Mouse (Mus musculus) testis, adult 10 weeks (tissue): ENCODE measurements around the gene Sec14l2. TPM values are rescaled to one million over a fixed set of nuclear protein-coding genes. Genes with fewer than 3 reads are reported as not detected.

Source experiments
- polyA plus RNA-seq: library from polyadenylated mRNA; stranded (reverse); fragments of 350-450 nt; fragmentation: Illumina TruSeq; extraction: RNeasy Lipid Tissue Mini Kit (QIAGEN cat#74804); gene quantifications from one replicate; pipeline ENCODE4 v1.2.3, GENCODE M21; 2014; ENCODE audit warnings: low read depth, low replicate concordance

The Sec14l2 gene
- polyA plus RNA-seq, result 1.4 TPM

DNA sequence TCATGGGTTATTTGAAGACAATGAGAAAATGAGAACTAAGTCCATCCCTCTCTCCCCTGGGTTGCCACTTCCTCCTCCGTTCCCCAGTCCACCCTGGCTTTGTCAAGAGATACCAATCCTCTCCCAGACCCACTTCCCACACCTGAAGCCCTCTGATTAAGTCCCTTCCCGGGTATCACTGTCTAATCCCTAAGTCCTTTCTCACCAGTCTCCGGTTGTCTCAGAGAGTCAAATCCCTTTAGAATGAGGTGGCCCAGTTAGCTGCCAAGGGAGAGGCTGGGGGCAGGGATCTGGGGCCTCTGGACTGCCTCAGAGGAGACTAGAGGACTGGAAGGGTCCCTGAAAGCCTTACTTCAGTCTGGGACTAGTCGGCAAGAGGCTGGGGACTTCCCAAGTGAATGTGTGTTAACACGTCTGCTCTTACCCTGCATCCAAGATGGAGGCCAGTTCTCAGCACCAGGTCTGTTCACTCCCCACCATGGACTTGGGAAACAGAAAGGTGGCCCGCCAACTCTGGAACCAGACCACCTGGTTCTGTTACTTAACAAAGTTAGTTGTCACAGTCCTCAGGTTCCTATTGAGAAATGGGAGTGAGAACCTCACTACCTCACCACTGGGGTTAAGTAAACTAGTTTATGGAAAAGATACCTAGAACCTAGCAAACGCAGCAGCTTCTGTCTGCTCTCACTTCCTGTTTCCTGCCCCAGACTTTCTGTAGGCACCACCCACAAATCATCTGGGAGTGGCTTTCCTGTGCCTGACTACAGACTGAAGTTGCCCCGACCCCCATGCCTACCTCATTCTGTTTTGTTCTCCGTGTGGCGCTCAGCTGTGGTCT, at the start of gene Sec14l2:
Gene Sec14l2, minus strand, starts transcription at position 674 of the 838 bp plus-strand sequence.

DNA sequence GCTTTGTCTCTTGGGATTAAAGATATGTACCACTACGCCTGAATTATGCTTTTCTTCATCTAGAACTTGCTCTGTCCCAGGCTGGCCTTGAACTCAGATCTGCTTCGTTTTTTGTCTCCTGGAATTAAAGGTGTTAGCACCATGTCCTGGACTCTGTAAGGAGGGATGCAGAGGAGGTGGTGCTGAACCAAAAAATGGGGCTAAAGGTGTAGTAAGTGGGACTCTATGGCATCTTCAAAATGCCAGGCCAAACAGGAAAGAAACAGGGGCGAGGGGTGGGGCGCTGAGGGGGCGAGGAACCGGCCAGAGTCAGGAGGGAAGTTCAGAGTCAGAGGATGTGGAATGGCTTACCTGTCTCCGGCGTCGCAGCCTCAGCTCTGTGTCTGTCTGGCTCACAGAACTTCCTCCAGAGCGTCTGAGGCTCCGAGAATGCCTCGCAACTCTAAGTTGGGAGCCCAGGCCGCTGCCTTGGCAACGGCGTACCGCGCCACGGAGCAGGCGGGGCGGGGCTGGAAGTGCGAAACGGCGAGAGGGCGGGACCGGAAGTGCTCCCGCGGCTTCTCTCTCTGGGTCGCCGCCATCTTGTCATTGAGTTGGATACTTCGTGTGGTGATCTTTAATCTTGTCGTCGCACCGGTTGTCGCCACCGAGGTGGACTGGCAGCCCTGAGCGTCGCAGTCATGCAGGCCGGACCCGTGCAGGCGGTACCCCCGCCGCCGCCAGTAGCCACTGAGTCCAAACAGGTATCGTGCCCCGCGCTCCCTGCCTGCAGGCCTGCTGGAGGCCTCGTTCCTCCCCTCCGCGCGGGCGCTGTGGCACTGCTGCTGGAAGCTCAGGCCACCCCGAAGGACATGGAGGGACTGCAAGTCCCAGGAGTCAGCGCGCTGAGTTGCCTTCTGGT, 36.8 kb upstream of the Sec14l2 start, which contains the start of the genes Ccdc157 and Sf3a1:
Gene Ccdc157, minus strand, starts transcription at position 486 of the 901 bp plus-strand sequence.
Gene Sf3a1, plus strand, starts transcription at position 543 of the 901 bp plus-strand sequence.

GRCm38 (mm10) chr11:4134986-4135935, 12.0 kb upstream of the Sec14l2 start, which contains the start of gene Rnf215:
Gene Rnf215 (plus strand): TSS chr11:4135202.

DNA sequence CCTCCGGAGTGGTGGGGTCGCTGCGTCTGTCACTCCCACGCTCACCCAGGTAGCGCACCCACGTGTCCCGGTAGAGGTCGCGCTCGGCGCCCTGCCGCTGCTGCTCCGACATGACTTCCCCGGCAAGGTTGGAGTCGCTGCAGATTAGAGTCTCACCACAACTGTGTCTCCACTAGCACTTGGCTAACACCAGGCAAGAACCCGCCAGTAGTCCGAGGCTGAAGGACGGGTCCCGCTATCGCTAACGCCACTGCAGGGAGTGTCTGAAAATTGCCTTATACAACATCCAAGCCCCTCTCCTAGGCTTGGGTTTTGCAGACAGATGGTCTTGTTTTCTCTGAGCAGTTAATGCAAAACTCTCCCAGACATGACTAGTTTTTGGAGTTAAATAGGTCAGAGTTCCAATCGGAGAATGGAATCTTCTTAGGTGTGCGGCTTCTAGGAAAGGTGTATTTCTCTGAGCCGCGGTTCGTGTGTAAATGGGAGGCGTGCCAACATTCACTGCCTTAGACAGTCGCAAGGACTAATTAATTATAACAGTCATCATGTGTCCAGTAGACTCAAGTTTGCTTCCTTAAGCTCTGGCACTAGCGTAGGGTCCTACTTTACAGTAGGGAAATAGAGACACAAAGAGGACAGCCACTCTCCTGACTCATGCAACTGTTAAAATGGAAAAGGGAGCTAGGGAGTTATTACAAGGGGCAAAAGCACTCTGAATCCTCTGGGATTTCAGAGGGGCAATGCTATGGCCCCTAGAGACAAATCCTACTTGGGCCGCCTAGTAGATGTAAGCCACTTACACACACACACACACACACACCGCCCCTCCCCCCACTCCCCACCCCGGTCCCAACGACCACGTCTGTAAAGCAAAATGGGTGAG, 27.8 kb downstream of the Sec14l2 start, which contains the start of gene Mtfp1:
Gene Mtfp1, minus strand, starts transcription at position 275 of the 883 bp plus-strand sequence.

DNA sequence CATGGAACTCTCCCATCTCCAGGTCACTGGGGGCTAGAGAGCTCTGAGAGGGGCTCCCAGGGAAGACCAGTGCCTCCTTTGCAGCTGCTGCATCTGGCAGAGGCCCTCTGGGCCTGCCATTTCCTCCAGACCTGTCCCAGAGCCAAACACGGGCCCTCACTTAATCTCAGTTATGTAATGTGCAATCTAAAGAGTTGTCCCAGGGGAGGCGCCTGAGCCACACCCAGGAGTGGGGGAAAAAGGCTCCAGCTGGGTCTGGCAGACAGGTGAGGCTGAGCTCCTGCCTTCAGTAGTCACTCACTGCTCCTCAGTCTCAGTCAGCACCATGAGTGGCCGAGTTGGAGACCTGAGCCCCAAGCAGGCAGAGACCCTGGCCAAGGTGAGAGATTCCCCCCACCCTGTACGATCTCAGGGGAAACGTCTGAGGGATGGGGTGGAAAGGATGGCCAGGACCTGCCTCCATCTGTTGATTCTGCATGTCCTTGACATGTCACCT, 58.5 kb downstream of the Sec14l2 start, which contains the start of gene Sec14l3:
Gene Sec14l3, plus strand, starts transcription at position 215 of the 496 bp plus-strand sequence.

Other genes with a start within 250 kb of the Sec14l2 start
- gene 4921536K21Rik, start 228.3 kb downstream of the Sec14l2 start, polyA plus RNA-seq, result 39.7 TPM
- gene Dusp18, start 228.2 kb downstream of the Sec14l2 start, polyA plus RNA-seq, result 13.5 TPM
- gene Slc35e4, start 208.8 kb downstream of the Sec14l2 start, polyA plus RNA-seq, result not detected
- gene Tcn2, start 191.3 kb downstream of the Sec14l2 start, polyA plus RNA-seq, result 0.98 TPM
- 35.2 TPM for gene Pes1, start 159.4 kb downstream of the Sec14l2 start, polyA plus RNA-seq
- gene 4930556J24Rik, start 146.6 kb downstream of the Sec14l2 start, polyA plus RNA-seq, result 0.63 TPM
- not detected for gene Gal3st1, start 139.8 kb downstream of the Sec14l2 start, polyA plus RNA-seq
- gene Sec14l4, start 92.0 kb downstream of the Sec14l2 start, polyA plus RNA-seq, result 0.64 TPM
- 0.64 TPM for gene Sec14l3, start 58.6 kb downstream of the Sec14l2 start, polyA plus RNA-seq
- gene Mtfp1, start 28.0 kb downstream of the Sec14l2 start, polyA plus RNA-seq, result 3.5 TPM
- 0.78 TPM for gene Rnf215, start 11.8 kb upstream of the Sec14l2 start, polyA plus RNA-seq
- 10.2 TPM for gene Ccdc157, start 36.9 kb upstream of the Sec14l2 start, polyA plus RNA-seq
- gene Sf3a1, start 36.9 kb upstream of the Sec14l2 start, polyA plus RNA-seq, result 19.3 TPM
- gene Tbc1d10a, start 63.4 kb upstream of the Sec14l2 start, polyA plus RNA-seq, result not detected
- 0.13 TPM for gene Castor1, start 94.8 kb upstream of the Sec14l2 start, polyA plus RNA-seq
- gene Osm, start 113.0 kb upstream of the Sec14l2 start, polyA plus RNA-seq, result not detected
- gene Lif, start 134.1 kb upstream of the Sec14l2 start, polyA plus RNA-seq, result 0.06 TPM